Mouse (Mus musculus) testis, adult 2 months (tissue): ENCODE data around the gene Hist1h2bj. TPM values are rescaled to one million over a fixed set of nuclear protein-coding genes. Genes with fewer than 3 reads are reported as not detected.

Source experiments
- H3K27ac ChIP-seq: fragments of 200-500 bp; 2 replicates; pipeline ENCODE4 v1.5.1; 2012; ENCODE audit warnings: low read depth, low read length; ENCODE audit not compliant: control insufficient read depth, insufficient read depth
- H3K27me3 ChIP-seq: fragments of 200-500 bp; 2 replicates; pipeline ENCODE4 v1.6.1; 2012; ENCODE audit warnings: mild to moderate bottlenecking, low read length, moderate library complexity; ENCODE audit not compliant: control insufficient read depth, insufficient read depth
- H3K36me3 ChIP-seq: fragments of 200-500 bp; 2 replicates; pipeline ENCODE4 v1.6.1; 2012; ENCODE audit warnings: mild to moderate bottlenecking, low read length; ENCODE audit not compliant: control insufficient read depth, insufficient read depth
- H3K4me1 ChIP-seq: fragments of 200-500 bp; 2 replicates; pipeline ENCODE4 v1.6.1; 2012; ENCODE audit warnings: low read length; ENCODE audit not compliant: control insufficient read depth, insufficient read depth
- H3K4me3 ChIP-seq: fragments of 200-500 bp; 2 replicates; pipeline ENCODE4 v1.5.1; 2012; ENCODE audit warnings: low read depth, mild to moderate bottlenecking, low read length, moderate library complexity, mixed read lengths; ENCODE audit not compliant: control insufficient read depth
- CTCF ChIP-seq: fragments of 200-500 bp; IDR thresholded peaks from 2 replicates; pipeline ENCODE4 v1.5.1; 2012; ENCODE audit warnings: low read depth, mild to moderate bottlenecking, inconsistent platforms, low read length, moderate library complexity; ENCODE audit not compliant: control insufficient read depth, insufficient read depth, insufficient replicate concordance
- POLR2A ChIP-seq: fragments of 200-500 bp; IDR thresholded peaks from 2 replicates; pipeline ENCODE4 v1.6.1; 2012; ENCODE audit warnings: low read depth, mild to moderate bottlenecking, inconsistent platforms, low read length, moderate library complexity; ENCODE audit not compliant: control insufficient read depth
- polyA plus RNA-seq: library from polyadenylated mRNA; depleted of rRNA; stranded (reverse); fragments of >200 nt; gene quantifications from 2 replicates; pipeline ENCODE4 v1.2.3, GENCODE M21; 2012

The Hist1h2bj gene
- polyA plus RNA-seq, 1 experiment, result 7.9 TPM

GRCm38 (mm10) chr13:22019934-22020835 lies 22.8 kb upstream of the Hist1h2bj start:
- no peak for TF ChIP-seq POLR2A
- peaks cover 2% of the 10 kb centered on the region; the same call in 1 of the 2 replicates for H3K27me3 ChIP-seq

GRCm38 (mm10) chr13:22020901-22021339 lies 22.1 kb upstream of the Hist1h2bj start:
- no peaks in the 10 kb centered on the region for H3K36me3 ChIP-seq
- TF ChIP-seq POLR2A, result no peak
- no peak for TF ChIP-seq CTCF
- no peak overlapping the region for H3K27ac ChIP-seq
- peaks cover 7% of the 10 kb centered on the region for H3K4me1 ChIP-seq
- H3K4me3 ChIP-seq, result no peak overlapping the region
- no peaks in the 10 kb centered on the region; the same call in 1 of the 2 replicates for H3K27me3 ChIP-seq

More at GRCm38 (mm10) chr13:22019934-22020835, 22.8 kb upstream of the Hist1h2bj start:
- no peak overlapping the region for H3K27ac ChIP-seq
- H3K4me1 ChIP-seq, result peaks cover 7% of the 10 kb centered on the region
- H3K4me3 ChIP-seq, result peak overlapping the region; percentile 28
- H3K36me3 ChIP-seq, result no peaks in the 10 kb centered on the region

- H3K4me3 ChIP-seq, result no peak overlapping the region; the same call in 1 of the 2 replicates
- H3K36me3 ChIP-seq, result no peaks in the 10 kb centered on the region
- no peak overlapping the region for H3K27ac ChIP-seq
- no peaks in the 10 kb centered on the region; the same call in 1 of the 2 replicates for H3K27me3 ChIP-seq
- peaks cover 7% of the 10 kb centered on the region for H3K4me1 ChIP-seq
- TF ChIP-seq CTCF (no peak), POLR2A (no peak)
Measured at GRCm38 (mm10) chr13:22021581-22021980, 21.4 kb upstream of the Hist1h2bj start.

- TF ChIP-seq POLR2A (no peak), CTCF (no peak)
- no peaks in the 10 kb centered on the region; the same call in 1 of the 2 replicates for H3K27me3 ChIP-seq
- no peak overlapping the region for H3K27ac ChIP-seq
- H3K4me1 ChIP-seq, result peaks cover 8% of the 10 kb centered on the region
- no peak overlapping the region; the same call in 1 of the 2 replicates for H3K4me3 ChIP-seq
- no peaks in the 10 kb centered on the region for H3K36me3 ChIP-seq
Measured at GRCm38 (mm10) chr13:22022241-22022640, 20.8 kb upstream of the Hist1h2bj start.

GRCm38 (mm10) chr13:22026058-22027031 lies 16.7 kb upstream of the Hist1h2bj start:
- Histone ChIP-seq H3K36me3 (no peaks in the 10 kb centered on the region), H3K4me1 (peaks cover 6% of the 10 kb centered on the region), H3K4me3 (peak overlapping the region; percentile 52), H3K27ac (no peak overlapping the region), H3K27me3 (no peaks in the 10 kb centered on the region)
- TF ChIP-seq CTCF (no peak), POLR2A (no peak)

- peak overlapping the region; percentile 48 for H3K27ac ChIP-seq
- peak overlapping the region; percentile 80 for H3K4me3 ChIP-seq
- peaks cover 6% of the 10 kb centered on the region for H3K4me1 ChIP-seq
- no peaks in the 10 kb centered on the region for H3K36me3 ChIP-seq
- H3K27me3 ChIP-seq, result no peaks in the 10 kb centered on the region
- no peak for TF ChIP-seq POLR2A
- TF ChIP-seq CTCF, result peak; percentile 96
Measured at GRCm38 (mm10) chr13:22028673-22029460, 14.1 kb upstream of the Hist1h2bj start.
